Mouse (Mus musculus) MEL (cell line): ENCODE results near the gene Fndc10. TPM values are rescaled to one million over a fixed set of nuclear protein-coding genes. Genes with fewer than 3 reads are reported as not detected.

Source experiments
- DNase-seq: peaks from one replicate; pipeline ENCODE4 v3.0.0; 2011; ENCODE audit warnings: low read depth, low spot score
- H3K27ac ChIP-seq: 2 replicates; pipeline ENCODE4 v1.5.1; 2012; ENCODE audit warnings: low read depth, mild to moderate bottlenecking, control low read depth, low read length, moderate library complexity; ENCODE audit not compliant: control insufficient read depth
- H3K27me3 ChIP-seq, 2 experiments: fragments of 150-350 bp in 1 of 2; sonication (generic) in 1 of 2; 2 replicates each; pipeline ENCODE4 v1.6.1; 2012; ENCODE audit warnings: low read length in 2 of 2, mild to moderate bottlenecking in 2 of 2, improper control_type of control experiment in 1 of 2, moderate library complexity in 1 of 2; ENCODE audit not compliant: insufficient read depth in 2 of 2, control insufficient read depth in 1 of 2
- H3K36me3 ChIP-seq, 2 experiments: 2 replicates each; pipeline ENCODE4 v1.6.1; 2012 to 2014; ENCODE audit warnings: low read length in 2 of 2, improper control_type of control experiment in 1 of 2, inconsistent platforms in 1 of 2, mild to moderate bottlenecking in 1 of 2; ENCODE audit not compliant: insufficient read depth in 2 of 2, control insufficient read depth in 1 of 2
- H3K4me1 ChIP-seq, 2 experiments: fragments of 150-350 bp in 1 of 2; sonication (generic) in 1 of 2; 2 replicates each; pipeline ENCODE4 v1.6.1; 2012; ENCODE audit warnings: low read length in 2 of 2, improper control_type of control experiment in 1 of 2, mild to moderate bottlenecking in 1 of 2; ENCODE audit not compliant: insufficient read depth in 2 of 2, control insufficient read depth in 1 of 2
- H3K4me3 ChIP-seq, 2 experiments: fragments of 150-350 bp in 1 of 2; sonication (generic) in 1 of 2; 2 replicates each; pipeline ENCODE4 v1.5.1; 2012; ENCODE audit warnings: low read depth in 2 of 2, low read length in 2 of 2, mild to moderate bottlenecking in 2 of 2, moderate library complexity in 2 of 2, control low read depth in 1 of 2, improper control_type of control experiment in 1 of 2; ENCODE audit not compliant: control insufficient read depth in 1 of 2, insufficient read depth in 1 of 2
- H3K79me2 ChIP-seq: 2 replicates; pipeline ENCODE4 v1.6.1; 2012; ENCODE audit warnings: mild to moderate bottlenecking, low read length, moderate library complexity; ENCODE audit not compliant: control insufficient read depth, poor library complexity, insufficient read depth
- H3K9ac ChIP-seq: 2 replicates; pipeline ENCODE4 v1.6.1; 2012; ENCODE audit warnings: low read depth, mild to moderate bottlenecking, control low read depth, low read length, moderate library complexity; ENCODE audit not compliant: control insufficient read depth, poor library complexity, severe bottlenecking
- H3K9me3 ChIP-seq: fragments of 150-350 bp; sonication (generic); replicated peaks from 2 replicates; pipeline ENCODE4 v1.6.1; 2012; ENCODE audit warnings: mild to moderate bottlenecking, low read length, improper control_type of control experiment, moderate library complexity; ENCODE audit not compliant: insufficient read depth
- CTCF ChIP-seq, 3 experiments: IDR thresholded peaks in 2 of 3; conservative IDR thresholded peaks in 1 of 3; 2 replicates each; pipeline ENCODE4 v1.5.1; 2011 to 2012; ENCODE audit warnings: low read length in 3 of 3, low read depth in 2 of 3, mild to moderate bottlenecking in 2 of 3, improper control_type of control experiment in 1 of 3, inconsistent platforms in 1 of 3, mixed read lengths in 1 of 3, moderate library complexity in 1 of 3; ENCODE audit not compliant: control insufficient read depth in 1 of 3, insufficient read depth in 1 of 3, poor library complexity in 1 of 3, severe bottlenecking in 1 of 3
- E2F4 ChIP-seq: IDR thresholded peaks from 2 replicates; pipeline ENCODE4 v1.6.1; 2011; ENCODE audit warnings: low read depth, low read length, improper control_type of control experiment, borderline replicate concordance
- GABPA ChIP-seq: IDR thresholded peaks from 2 replicates; pipeline ENCODE4 v1.6.1; 2012; ENCODE audit warnings: low read depth, mild to moderate bottlenecking, inconsistent platforms, low read length, improper control_type of control experiment, moderate library complexity
- JUND ChIP-seq: IDR thresholded peaks from 2 replicates; pipeline ENCODE4 v1.6.1; 2011; ENCODE audit warnings: low read depth, mild to moderate bottlenecking, improper control_type of control experiment, low read length
- KAT2A ChIP-seq: conservative IDR thresholded peaks from 2 replicates; pipeline ENCODE4 v1.6.1; 2012; ENCODE audit warnings: low read depth, low read length, improper control_type of control experiment, inconsistent platforms
- MAFK ChIP-seq: IDR thresholded peaks from 2 replicates; pipeline ENCODE4 v1.6.1; 2011; ENCODE audit warnings: low read depth, mild to moderate bottlenecking, low read length, improper control_type of control experiment, borderline replicate concordance
- MAZ ChIP-seq: IDR thresholded peaks from 2 replicates; pipeline ENCODE4 v1.6.1; 2012; ENCODE audit warnings: low read depth, mild to moderate bottlenecking, inconsistent platforms, low read length, improper control_type of control experiment
- MYB ChIP-seq: IDR thresholded peaks from 2 replicates; pipeline ENCODE4 v1.6.1; 2011; ENCODE audit warnings: mild to moderate bottlenecking, low read depth, low read length, improper control_type of control experiment
- MYC ChIP-seq: IDR thresholded peaks from 2 replicates; pipeline ENCODE4 v1.6.1; 2011; ENCODE audit warnings: low read depth, mild to moderate bottlenecking, low read length, improper control_type of control experiment, moderate library complexity
- NELFE ChIP-seq: IDR thresholded peaks from 2 replicates; pipeline ENCODE4 v1.6.1; 2011; ENCODE audit warnings: low read depth, low read length, improper control_type of control experiment
- POLR2AphosphoS2 ChIP-seq: IDR thresholded peaks from 2 replicates; pipeline ENCODE4 v1.6.1; 2011; ENCODE audit warnings: low read length, improper control_type of control experiment
- SIN3A ChIP-seq: IDR thresholded peaks from 2 replicates; pipeline ENCODE4 v1.6.1; 2012; ENCODE audit warnings: low read length, improper control_type of control experiment, inconsistent platforms
- SMC3 ChIP-seq: IDR thresholded peaks from 2 replicates; pipeline ENCODE4 v1.6.1; 2011; ENCODE audit warnings: low read depth, low read length, improper control_type of control experiment
- TAL1 ChIP-seq: IDR thresholded peaks from 2 replicates; pipeline ENCODE4 v1.6.1; 2012; ENCODE audit warnings: mild to moderate bottlenecking, inconsistent platforms, low read length, moderate library complexity, mixed read lengths
- TBP ChIP-seq: IDR thresholded peaks from 2 replicates; pipeline ENCODE4 v1.8.0; 2011; ENCODE audit warnings: low read depth, low read length, improper control_type of control experiment
- TCF12 ChIP-seq: IDR thresholded peaks from 2 replicates; pipeline ENCODE4 v1.6.1; 2014; ENCODE audit warnings: low read depth, mild to moderate bottlenecking, inconsistent platforms, low read length, improper control_type of control experiment, moderate library complexity
- UBTF ChIP-seq: IDR thresholded peaks from 2 replicates; pipeline ENCODE4 v1.6.1; 2012; ENCODE audit warnings: low read depth, mild to moderate bottlenecking, inconsistent platforms, low read length, improper control_type of control experiment, moderate library complexity, borderline replicate concordance; ENCODE audit not compliant: insufficient read depth
- USF1 ChIP-seq: IDR thresholded peaks from 2 replicates; pipeline ENCODE4 v1.6.1; 2014; ENCODE audit warnings: low read depth, mild to moderate bottlenecking, inconsistent platforms, low read length, improper control_type of control experiment, moderate library complexity
- ZC3H11A ChIP-seq: IDR thresholded peaks from 2 replicates; pipeline ENCODE4 v1.6.1; 2012; ENCODE audit warnings: low read depth, mild to moderate bottlenecking, inconsistent platforms, low read length, improper control_type of control experiment
- polyA plus RNA-seq, 2 experiments: library from polyadenylated mRNA; stranded (reverse) in 1 of 2; unstranded in 1 of 2; fragments of >175 nt in 1 of 2; fragments of >200 nt in 1 of 2; gene quantifications; 2 replicates each; pipeline versions ENCODE4 v1.2.1 to v1.2.4; 2012; ENCODE audit warnings: low replicate concordance in 2 of 2, low read depth in 1 of 2; ENCODE audit not compliant: insufficient read length in 2 of 2, insufficient read depth in 1 of 2, missing spikeins in 1 of 2
- total RNA-seq: library from RNA; depleted of rRNA; stranded (reverse); fragments of 300-350 nt; gene quantifications from 2 replicates; pipeline ENCODE4 v1.2.3, GENCODE M21; 2012

The Fndc10 gene
- total and polyA plus RNA-seq, 3 experiments: 2.6 to 5.9 TPM; not detected in 1

DNA sequence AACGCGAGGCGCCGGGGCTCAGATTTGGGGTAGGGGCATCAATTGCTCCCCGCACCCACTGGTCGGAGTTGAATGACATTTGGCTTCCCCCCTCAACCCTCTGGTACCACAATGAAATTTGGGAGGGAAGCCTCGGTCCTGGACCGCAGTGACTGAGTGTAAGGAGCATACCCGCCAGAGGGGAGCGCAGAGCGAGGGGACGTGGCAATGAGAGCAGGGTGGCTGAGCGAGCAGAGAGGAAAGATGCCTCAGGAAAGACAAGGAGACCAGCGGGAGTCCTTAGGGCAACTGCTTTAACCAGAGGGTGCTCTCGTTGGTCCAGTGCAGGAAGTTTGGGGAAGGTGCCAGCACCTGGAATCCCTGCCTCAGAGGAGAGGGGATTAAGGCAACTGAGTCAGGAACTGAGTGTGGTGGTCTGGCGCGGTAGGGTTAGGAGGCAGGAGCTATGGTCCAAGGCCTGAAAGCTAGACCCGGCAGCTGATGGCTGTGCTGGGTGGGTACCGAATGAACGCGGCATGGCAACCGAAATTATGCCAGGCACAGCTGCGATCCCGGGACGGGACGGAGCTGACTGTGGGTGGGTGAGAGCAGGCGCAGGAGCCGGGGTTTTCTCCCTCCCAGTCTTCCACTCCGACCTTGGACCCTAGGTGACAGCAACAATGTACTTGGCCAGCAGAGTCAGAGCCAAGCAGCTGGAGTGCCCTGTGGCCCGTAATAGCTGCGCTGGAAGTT, 40.5 kb upstream of the Fndc10 start:
- no peak for DNase-seq
- no peaks in the 10 kb centered on the region for H3K27me3 ChIP-seq
- peaks cover 0 to 11% of the 10 kb centered on the region in 2 experiments; a peak in 2 of 4 replicates for H3K36me3 ChIP-seq
- TF ChIP-seq SMC3: no peak
- no peak for TF ChIP-seq TBP
- TF ChIP-seq GABPA: no peak
- no peak for TF ChIP-seq JUND
- TF ChIP-seq ZC3H11A: no peak
- TF ChIP-seq MAFK: no peak
- H3K9ac ChIP-seq: no peak overlapping the region
- no peaks in the 10 kb centered on the region for H3K79me2 ChIP-seq
- no peaks in the 10 kb centered on the region for H3K9me3 ChIP-seq
- no peak overlapping the region for H3K27ac ChIP-seq
- no peak overlapping the region for H3K4me3 ChIP-seq
- no peaks in the 10 kb centered on the region for H3K4me1 ChIP-seq

DNA sequence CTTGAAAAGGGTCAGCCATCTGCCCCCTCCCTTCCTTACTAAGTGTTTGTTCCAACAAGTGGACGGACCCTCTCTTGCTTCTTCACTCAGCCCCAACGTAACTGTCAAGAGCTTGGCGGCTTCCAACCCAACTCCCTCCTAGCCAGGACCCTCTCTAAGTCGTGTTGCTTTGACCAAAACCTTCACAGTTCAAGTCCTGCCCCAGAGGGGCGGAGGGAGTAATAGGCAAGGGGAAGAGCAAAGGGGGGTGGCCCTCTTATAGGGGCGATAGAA, 40.0 kb upstream of the Fndc10 start:
- Histone ChIP-seq H3K4me1 (no peaks in the 10 kb centered on the region), H3K4me3 (no peak overlapping the region), H3K36me3 (peaks cover 0 to 8% of the 10 kb centered on the region in 2 experiments; a peak in 2 of 4 replicates), H3K9me3 (no peaks in the 10 kb centered on the region), H3K79me2 (no peaks in the 10 kb centered on the region), H3K27me3 (no peaks in the 10 kb centered on the region), H3K27ac (no peak overlapping the region), H3K9ac (no peak overlapping the region)
- TF ChIP-seq UBTF (no peak), JUND (no peak), MAZ (no peak), CTCF (IDR thresholded peaks at IDR 0.05 in 2 of 3, conservative IDR thresholded peaks at IDR 0.05 in 1 of 3; ENCODE audit: control insufficient read depth in 1 of 3, insufficient read depth in 1 of 3, low read depth in 2 of 3, low read length in 3 of 3, poor library complexity in 1 of 3, severe bottlenecking in 1 of 3) (no peak), KAT2A (no peak), GABPA (no peak), MYC (no peak), SMC3 (no peak), MYB (no peak), POLR2AphosphoS2 (no peak), SIN3A (no peak), NELFE (no peak), E2F4 (no peak), TCF12 (no peak), TAL1 (no peak), ZC3H11A (no peak), USF1 (no peak)
- DNase-seq: no peak
